Mouse (Mus musculus) cerebellum, postnatal 4 days (tissue): ENCODE data around the gene Mios.
A peak's percentile ranks its signal among the peaks of the same experiment; 100 is the strongest.

ENCODE experiments used
- DNase-seq, 2 experiments: peaks; one replicate each; pipeline ENCODE4 v3.0.0; 2022; ENCODE audit warnings: low spot score in 2 of 2, mixed read lengths in 1 of 2

Gene Mios

DNA sequence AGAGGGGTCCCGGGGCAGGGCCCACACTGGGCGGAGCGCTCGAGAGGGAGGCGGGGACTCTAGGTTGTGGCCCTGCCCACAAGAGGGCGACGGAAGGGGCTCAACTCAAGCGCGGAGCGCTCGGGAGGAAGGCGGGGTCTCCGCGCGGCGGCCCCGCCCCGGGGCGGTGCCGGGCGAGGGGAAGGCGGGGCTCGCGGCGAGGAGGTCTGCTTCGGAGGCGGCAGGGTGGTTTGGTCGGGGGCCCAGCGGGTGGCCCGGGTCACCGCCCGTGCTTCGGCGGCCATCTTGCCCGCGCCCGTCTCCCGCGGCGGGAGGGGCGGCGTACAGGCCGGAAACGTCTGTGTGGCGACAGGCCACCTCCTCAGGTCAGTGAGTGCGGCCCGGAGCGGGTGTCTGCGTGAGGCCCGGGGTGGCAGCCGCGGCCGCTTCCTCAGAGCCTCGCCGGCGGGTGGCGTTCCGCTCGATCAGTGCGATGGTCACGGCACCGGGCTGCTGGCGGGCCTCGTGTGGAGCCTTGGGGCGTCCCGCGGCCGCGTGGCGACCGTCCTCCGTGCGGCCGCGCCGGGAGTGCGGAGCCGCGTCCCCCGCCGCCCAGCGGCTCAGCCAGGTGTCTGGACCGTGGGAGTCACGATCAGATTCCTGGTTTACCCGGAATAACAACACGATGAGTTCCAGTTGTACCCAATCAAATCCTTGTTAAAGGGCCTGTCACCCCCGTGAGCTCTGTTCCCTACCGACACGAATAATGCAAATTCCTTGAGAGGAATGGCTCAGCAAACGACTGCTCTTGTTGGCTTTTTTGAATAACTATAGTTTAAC lies at the start of gene Mios:
TSS of gene Mios (plus strand) at position 176 of the 819 bp plus-strand sequence.
- DNase-seq = peak; percentile 78 to 91

- DNase-seq = no peak
Observed at GRCm38 (mm10) chr6:8160001-8160400, 49.0 kb upstream of the Mios start.

DNA sequence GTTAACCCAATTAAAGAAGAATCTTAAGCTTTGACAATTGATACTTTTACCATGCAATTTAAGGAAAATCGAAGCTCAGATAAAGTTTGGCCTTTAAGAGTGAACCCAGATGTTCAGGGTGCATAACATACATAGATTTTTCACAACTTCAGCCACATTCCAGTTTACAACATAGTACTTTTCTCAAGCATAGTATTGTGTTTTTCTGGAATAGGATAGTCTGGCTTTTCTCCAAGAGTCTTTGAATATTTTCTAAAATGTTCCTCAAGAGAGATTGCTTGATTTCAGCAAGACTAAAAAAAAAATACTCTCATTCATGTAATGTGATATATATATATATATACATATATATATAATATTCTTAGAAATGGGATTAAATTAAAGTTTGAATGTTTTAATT lies 44.3 kb upstream of the Mios start:
- DNase-seq = no peak

DNA sequence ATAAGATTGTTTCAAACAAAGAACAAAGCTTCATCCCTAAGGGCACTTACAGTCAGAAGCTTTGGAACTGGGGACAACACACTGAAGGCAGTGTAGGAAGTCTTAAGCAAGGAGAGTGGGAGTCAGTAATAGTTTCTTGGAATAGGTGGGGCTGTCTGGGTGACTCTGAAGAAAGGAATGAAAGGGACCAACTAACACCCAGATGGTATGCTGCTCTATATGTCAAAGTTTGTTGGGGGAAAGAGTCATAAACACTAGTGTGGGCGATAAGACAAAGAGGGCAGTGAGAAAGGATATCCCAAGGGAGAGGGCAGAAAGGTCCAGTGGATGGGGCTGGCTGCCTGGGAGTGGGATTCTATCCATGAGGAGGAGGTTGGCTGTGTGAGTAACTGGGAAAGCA lies 36.9 kb upstream of the Mios start:
- no peak for DNase-seq

DNA sequence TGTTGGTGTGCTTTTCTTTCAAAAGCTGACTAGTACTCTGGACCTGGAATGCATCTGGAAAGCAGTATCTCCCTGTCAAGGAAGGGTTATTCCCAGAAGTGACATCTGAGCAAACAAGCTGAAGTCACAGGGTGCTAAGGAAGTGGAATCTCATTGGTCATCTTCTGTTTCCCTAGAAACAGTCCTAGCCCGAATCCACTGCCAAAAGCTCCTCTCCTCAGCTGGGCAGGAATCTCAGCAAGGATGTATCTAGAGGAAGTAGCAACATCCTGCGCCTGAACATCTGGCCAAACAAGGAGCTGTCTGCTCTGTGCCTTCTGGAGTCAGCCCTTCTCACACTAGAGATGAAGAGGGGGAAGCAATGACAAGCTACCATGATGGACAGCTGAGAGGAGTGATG lies 35.0 kb upstream of the Mios start:
- DNase-seq = no peak

- DNase-seq = no peak
Observed at GRCm38 (mm10) chr6:8175346-8175745, 33.7 kb upstream of the Mios start.

DNA sequence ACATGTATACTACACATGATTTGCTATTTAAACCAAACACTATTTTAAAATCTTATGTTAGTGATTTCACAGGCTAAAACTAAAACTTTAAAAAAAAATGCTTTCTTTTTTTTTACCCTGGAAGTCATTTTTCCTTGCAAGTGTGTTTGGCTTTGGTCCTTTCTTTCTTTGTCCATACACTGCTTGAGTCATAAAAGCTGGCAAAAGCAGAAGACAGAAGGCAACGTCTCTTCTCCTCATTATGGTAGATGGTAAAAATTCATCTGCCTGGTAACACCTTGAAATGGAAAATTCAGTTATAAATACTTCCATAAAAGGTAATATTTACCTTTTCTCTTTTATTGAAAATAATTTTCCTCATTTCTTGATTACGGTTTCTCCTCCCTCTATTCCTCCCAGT lies 32.9 kb upstream of the Mios start:
- DNase-seq = no peak

DNA sequence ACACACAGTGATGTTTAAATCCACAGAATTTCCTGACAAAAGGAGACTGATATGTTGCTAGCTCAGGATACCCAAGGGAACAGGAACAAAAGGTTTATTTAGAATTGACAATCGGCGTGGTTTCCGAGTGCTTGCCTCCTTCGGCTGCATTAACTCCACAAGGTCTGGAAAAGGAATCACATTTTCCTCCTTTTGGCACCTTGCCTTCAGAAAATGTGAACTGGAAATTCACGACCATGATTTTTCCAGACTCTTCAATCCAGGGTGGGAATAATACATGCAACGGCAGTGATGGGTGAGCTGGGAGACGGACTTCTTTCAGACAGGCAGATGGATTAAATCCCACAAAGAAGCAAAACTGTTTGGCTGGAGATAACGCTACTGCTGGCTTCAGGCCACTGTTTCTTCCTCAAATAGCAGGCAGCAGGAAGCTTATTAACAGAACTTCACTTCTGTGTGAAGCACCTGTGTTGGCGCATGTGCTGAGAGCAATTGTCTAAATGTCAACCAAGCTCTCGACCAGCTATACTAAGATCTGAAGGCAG lies 30.6 kb upstream of the Mios start:
- DNase-seq = peak in 1 of 2 experiments; percentile 18

DNA sequence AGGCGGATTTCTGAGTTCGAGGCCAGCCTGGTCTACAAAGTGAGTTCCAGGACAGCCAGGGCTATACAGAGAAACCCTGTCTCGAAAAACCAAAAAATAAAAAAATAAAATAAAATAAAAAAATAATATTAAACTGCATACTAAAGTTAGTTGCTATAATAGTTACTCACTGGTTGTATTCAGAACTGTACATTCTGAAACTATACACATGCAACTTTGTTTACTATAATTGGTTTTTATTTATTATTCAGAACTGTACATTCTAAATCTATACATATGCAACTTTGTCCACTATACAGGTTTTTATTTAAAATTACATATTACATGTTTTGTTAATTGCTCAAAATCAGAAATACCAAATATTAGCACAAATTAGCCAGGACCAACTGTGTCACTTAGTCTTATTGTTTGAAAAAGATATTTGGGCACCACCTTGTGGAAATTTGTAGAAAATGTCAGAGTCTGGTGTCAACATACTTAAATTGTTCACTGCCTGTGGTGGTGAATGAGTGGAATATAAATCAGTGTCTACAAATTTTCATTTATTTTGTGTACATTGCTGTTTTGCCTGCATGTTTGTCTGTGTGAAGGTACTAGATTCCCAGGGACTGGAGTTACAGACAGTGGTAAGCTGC lies 20.3 kb upstream of the Mios start:
- no peak for DNase-seq

DNA sequence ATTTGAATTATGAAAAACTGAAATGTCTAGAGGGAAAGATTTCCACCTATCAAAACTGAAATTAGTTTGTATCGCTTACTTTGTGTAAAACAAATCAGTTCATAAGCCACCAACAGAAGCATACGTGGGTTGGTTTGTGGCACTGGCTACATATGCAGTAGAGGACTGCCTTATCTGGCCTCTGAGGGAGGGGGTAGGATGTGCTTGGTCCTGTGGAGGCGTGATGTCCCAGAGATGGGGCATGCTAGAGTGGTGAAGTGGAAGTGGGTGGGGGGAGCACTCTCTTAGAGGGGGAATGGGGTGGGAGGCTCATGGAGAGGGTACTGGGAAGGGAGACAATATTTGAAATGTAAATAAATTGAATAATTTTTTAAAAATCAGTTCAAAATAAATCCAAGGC lies 19.1 kb upstream of the Mios start:
- DNase-seq = no peak

- no peak for DNase-seq
Observed at GRCm38 (mm10) chr6:8192517-8192916, 16.5 kb upstream of the Mios start, which contains the start of gene Col28a1. Col28a1 (minus strand) TSS chr6:8192617.

GRCm38 (mm10) chr6:8209866-8210186 lies 804 bp downstream of the Mios start:
- DNase-seq = no peak

- DNase-seq = no peak
Observed at GRCm38 (mm10) chr6:8210661-8211060, 1.6 kb downstream of the Mios start.

DNA sequence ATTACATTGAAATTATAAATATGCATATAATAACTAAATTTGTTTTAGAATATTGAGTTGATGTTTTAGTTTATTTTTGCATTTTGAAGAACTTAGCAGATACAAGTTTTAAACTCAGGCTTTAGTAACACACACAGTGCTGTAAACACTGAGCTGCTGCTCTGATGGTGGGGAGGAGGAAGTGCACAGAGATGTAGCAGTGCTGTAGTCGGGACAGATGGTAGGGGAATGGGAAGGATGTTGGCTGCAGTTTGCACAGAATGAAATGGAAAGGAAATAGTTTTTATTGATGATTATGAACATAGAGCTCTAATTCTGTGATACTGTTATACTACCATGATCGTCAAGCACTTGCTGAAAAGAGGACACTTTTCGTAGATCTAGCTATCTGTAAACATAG lies 18.0 kb downstream of the Mios start:
- no peak for DNase-seq

DNA sequence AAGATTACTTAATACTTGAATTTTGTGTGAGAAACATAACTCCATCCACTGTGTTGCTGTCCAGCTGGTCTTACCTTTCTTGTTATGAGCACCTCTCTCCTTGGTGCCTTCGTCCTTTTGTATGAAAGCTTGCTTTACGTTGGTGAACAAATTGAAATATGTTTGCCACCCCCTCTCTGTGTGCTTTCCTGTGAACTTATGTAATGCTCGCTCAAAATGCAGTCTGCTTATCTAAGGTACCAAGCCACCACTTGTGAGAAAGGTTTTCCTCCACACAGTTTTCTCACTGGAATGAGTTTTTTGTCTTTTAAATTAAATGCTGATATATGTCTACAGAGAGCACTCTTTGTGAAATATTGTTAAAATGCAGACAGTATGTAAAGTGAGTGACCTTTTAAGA lies 19.6 kb downstream of the Mios start:
- DNase-seq = no peak

- DNase-seq = no peak
Observed at GRCm38 (mm10) chr6:8258316-8258715, 49.3 kb downstream of the Mios start.

DNA sequence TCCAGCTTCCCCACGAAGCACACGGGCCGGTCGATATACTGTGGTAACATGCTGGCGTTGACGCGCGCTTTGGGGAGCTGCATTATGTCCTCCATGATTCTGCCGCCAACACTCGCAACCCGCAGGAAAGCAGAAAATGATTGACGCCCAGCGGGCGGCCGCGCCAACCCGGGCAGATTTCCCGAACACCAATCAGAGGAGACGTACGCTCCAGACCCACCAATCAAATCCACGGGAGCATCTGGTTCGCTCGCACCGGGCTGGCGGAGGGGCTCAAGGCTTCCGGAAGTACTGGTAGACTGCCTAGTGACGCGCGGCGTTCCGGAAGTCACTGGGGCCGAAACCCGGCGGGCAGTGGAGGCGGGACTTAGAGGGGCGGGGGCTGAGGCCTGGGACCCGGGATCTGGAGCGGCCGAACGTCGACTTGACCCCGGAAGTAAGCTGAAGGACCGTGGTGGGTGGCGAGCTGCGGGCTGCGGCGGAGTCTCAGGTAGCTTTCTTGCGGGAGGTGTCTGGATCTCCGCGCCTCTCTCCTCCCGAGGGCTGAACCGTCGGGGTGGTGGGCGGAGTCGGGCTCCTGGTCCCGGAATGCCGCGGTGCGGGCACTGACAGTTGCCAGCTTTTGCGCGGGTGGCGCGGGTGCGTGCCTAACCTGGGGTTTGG lies 50.1 kb downstream of the Mios start, which contains the start of the genes Rpa3, Umad1 and Gm45062:
TSS of gene Rpa3 (minus strand) at position 170 of the 663 bp plus-strand sequence.
TSS of gene Umad1 (plus strand) at position 285 of the 663 bp plus-strand sequence.
TSS of gene Gm45062 (plus strand) at position 447 of the 663 bp plus-strand sequence.
- peak; percentile 95 to 97 for DNase-seq

DNA sequence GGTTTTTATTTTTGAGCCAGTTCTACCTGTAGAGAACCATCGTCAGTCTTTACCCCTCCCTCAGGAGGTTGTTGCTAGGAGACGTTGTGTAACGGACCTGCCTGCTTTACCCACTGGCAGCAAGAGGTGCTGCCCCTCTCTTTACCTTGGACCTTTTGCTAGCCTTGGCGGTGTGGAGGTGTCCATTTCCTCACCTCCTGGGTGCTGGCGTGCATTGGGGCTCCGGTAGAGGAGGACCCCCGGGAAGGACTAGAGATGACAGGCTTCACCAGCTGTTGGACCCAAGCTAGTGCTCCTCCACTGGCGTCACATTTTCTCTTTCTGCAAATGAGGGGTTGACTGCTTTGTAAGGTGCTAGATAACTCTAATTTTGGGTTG lies 50.6 kb downstream of the Mios start:
- DNase-seq = peak in 1 of 2 experiments; percentile 29

- DNase-seq = no peak
Observed at GRCm38 (mm10) chr6:8271047-8271446, 62.0 kb downstream of the Mios start.

- DNase-seq = peak; percentile 31 to 53
Observed at GRCm38 (mm10) chr6:8274387-8275054, 65.5 kb downstream of the Mios start.

GRCm38 (mm10) chr6:8275098-8275497 lies 66.1 kb downstream of the Mios start:
- peak in 1 of 2 experiments; percentile 53 for DNase-seq

- DNase-seq = no peak
Observed at GRCm38 (mm10) chr6:8276431-8276830, 67.4 kb downstream of the Mios start.
